In genomic region chr10:41709341-41709740, GRCm38 (mm10) we compare ENCODE assay signal across 18 mouse cellular contexts. TPM values are rescaled to one million over a fixed set of nuclear protein-coding genes. Genes with fewer than 3 reads are reported as not detected.
A peak's percentile ranks its signal among the peaks of the same experiment; 100 is the strongest.
DNase-seq lines count a peak whose midpoint lies in the region.
"Had no signal": no experiment of that assay in that cellular context is flagged by ENCODE, and none has a peak within 500 bp of the region (broad histone marks: within the 10 kb centered on the region; RNA-seq: fewer than 3 reads in every experiment).

No protein-coding gene starts in this region.

- no peaks in the 10 kb centered on the region for H3K27me3 ChIP-seq in limb, embryonic 10.5 days (ENCODE audit: low read depth, poor library complexity, severe bottlenecking)
- H3K27me3 ChIP-seq: embryonic facial prominence, embryonic 15.5 days; midbrain, embryonic 12.5 days; neural tube, embryonic 12.5 days; stomach, embryonic 15.5 days had no signal

- peak; percentile 90 for DNase-seq in heart, adult 11 months
- no peak for DNase-seq in heart, adult 9 months (ENCODE audit: low spot score in 2 of 2)
- DNase-seq in lung, adult 18-20 months: peak; percentile 68 to 71
- no peak for DNase-seq in lung, postnatal 10 days
- DNase-seq in 416B (ENCODE audit: low read depth): peak; percentile 34
- DNase-seq in adrenal gland, postnatal 10 days: peak; percentile 81
- DNase-seq in urinary bladder, postnatal 10 days (ENCODE audit: low spot score): no peak
- DNase-seq in limb, embryonic 10.5 days (ENCODE audit: low spot score): no peak
- DNase-seq: cerebellum, adult 18-20 months; cerebellum, postnatal 36 days; forebrain, postnatal 0 days; right cerebral cortex, postnatal 14 days had no signal

- H3K27ac ChIP-seq in limb, embryonic 10.5 days: no peak overlapping the region
- H3K27ac ChIP-seq: embryonic facial prominence, embryonic 15.5 days; forebrain, embryonic 10.5 days; midbrain, embryonic 12.5 days; neural tube, embryonic 12.5 days; stomach, embryonic 15.5 days had no signal

- H3K9me3 ChIP-seq in limb, embryonic 10.5 days (replicated peaks): no peaks in the 10 kb centered on the region
- H3K9me3 ChIP-seq: embryonic facial prominence, embryonic 15.5 days; forebrain, embryonic 10.5 days; midbrain, embryonic 12.5 days; neural tube, embryonic 12.5 days; stomach, embryonic 15.5 days had no signal

- 86% methylated on average over 8 of the region's 8 CpGs for WGBS in limb, embryonic 10.5 days

- H3K4me3 ChIP-seq in limb, embryonic 10.5 days: no peak overlapping the region
- H3K4me3 ChIP-seq: embryonic facial prominence, embryonic 15.5 days; forebrain, embryonic 10.5 days; midbrain, embryonic 12.5 days; neural tube, embryonic 12.5 days; stomach, embryonic 15.5 days had no signal

- no peaks in the 10 kb centered on the region for H3K36me3 ChIP-seq in limb, embryonic 10.5 days
- H3K36me3 ChIP-seq: embryonic facial prominence, embryonic 15.5 days; forebrain, embryonic 10.5 days; midbrain, embryonic 12.5 days; neural tube, embryonic 12.5 days; stomach, embryonic 15.5 days had no signal

- H3K4me1 ChIP-seq in limb, embryonic 10.5 days: no peaks in the 10 kb centered on the region
- H3K4me1 ChIP-seq: embryonic facial prominence, embryonic 15.5 days; stomach, embryonic 15.5 days had no signal

RNA-seq across cellular contexts. Expression of gene Ccdc162, which starts 7.1 kb away (rescaled TPM):
- under 1 TPM; 0.55 to 0.66 TPM for total RNA-seq in adrenal gland, postnatal 10 days (2021)
- polyA plus RNA-seq in limb, embryonic 10.5 days (2016; fragmentation: Nextera tagmentation; extraction: Ambion mirVana): 0.38 and 0.41 TPM in 2 replicates
- total RNA-seq: hematopoietic stem cell, adult 5-6 weeks had no signal

Comparison
In these comparisons a context has a peak if more than half of its experiments do, and no peak if none do; other contexts are left out.
1. DNase-seq: peak in heart, adult 11 months (single experiment), lung, adult 18-20 months (2 of 2), 416B (single experiment) and adrenal gland, postnatal 10 days (single experiment); none in heart, adult 9 months (0 of 2), lung, postnatal 10 days (single experiment), urinary bladder, postnatal 10 days (single experiment) and limb, embryonic 10.5 days (single experiment).